Mouse (Mus musculus): ENCODE results near the gene Emc10.
A peak's percentile ranks its signal among the peaks of the same experiment; 100 is the strongest.

The Emc10 gene

GRCm38 (mm10) chr7:44495992-44496770 is at the start of gene Emc10, which contains the start of gene Fam71e1:
Emc10 (minus strand) TSS chr7:44496529.
Fam71e1 (plus strand) TSS chr7:44496581.
- peak; percentile 99 for DNase-seq (ENCODE audit: low spot score in 2 of 2)

- no peak for DNase-seq (ENCODE audit: low spot score in 2 of 2)
These were observed 46.7 kb upstream of the Emc10 start for GRCm38 (mm10) chr7:44543071-44543470.

GRCm38 (mm10) chr7:44542555-44542954 is 46.2 kb upstream of the Emc10 start:
- no peak for DNase-seq (ENCODE audit: low spot score in 2 of 2)

GRCm38 (mm10) chr7:44538756-44539624 is 42.7 kb upstream of the Emc10 start:
- no peak for DNase-seq (ENCODE audit: low spot score in 2 of 2)

- no peak for DNase-seq (ENCODE audit: low spot score in 2 of 2)
These were observed 41.2 kb upstream of the Emc10 start for GRCm38 (mm10) chr7:44537496-44537895.

- no peak for DNase-seq (ENCODE audit: low spot score in 2 of 2)
These were observed 40.7 kb upstream of the Emc10 start for GRCm38 (mm10) chr7:44537009-44537408.

- DNase-seq (ENCODE audit: low spot score in 2 of 2), result peak; percentile 45 to 59
These were observed 40.2 kb upstream of the Emc10 start for GRCm38 (mm10) chr7:44536590-44536968.

GRCm38 (mm10) chr7:44535657-44536589 is 39.6 kb upstream of the Emc10 start:
- no peak for DNase-seq (ENCODE audit: low spot score in 2 of 2)

GRCm38 (mm10) chr7:44534656-44535441 is 38.5 kb upstream of the Emc10 start:
- no peak for DNase-seq (ENCODE audit: low spot score in 2 of 2)

- no peak for DNase-seq (ENCODE audit: low spot score in 2 of 2)
These were observed 37.9 kb upstream of the Emc10 start for GRCm38 (mm10) chr7:44534242-44534641.

GRCm38 (mm10) chr7:44533746-44534045 is 37.4 kb upstream of the Emc10 start:
- no peak for DNase-seq (ENCODE audit: low spot score in 2 of 2)

- DNase-seq (ENCODE audit: low spot score in 2 of 2), result no peak
These were observed 36.8 kb upstream of the Emc10 start for GRCm38 (mm10) chr7:44532918-44533745.

GRCm38 (mm10) chr7:44531946-44532732 is 35.8 kb upstream of the Emc10 start, which contains the start of gene Spib:
Spib (minus strand) TSS chr7:44532071.
- no peak for DNase-seq (ENCODE audit: low spot score in 2 of 2)

- no peak for DNase-seq (ENCODE audit: low spot score in 2 of 2)
These were observed 34.9 kb upstream of the Emc10 start for GRCm38 (mm10) chr7:44531207-44531606.

- DNase-seq (ENCODE audit: low spot score in 2 of 2), result no peak
These were observed 34.2 kb upstream of the Emc10 start for GRCm38 (mm10) chr7:44530507-44530906.

- DNase-seq (ENCODE audit: low spot score in 2 of 2), result no peak
These were observed 33.2 kb upstream of the Emc10 start for GRCm38 (mm10) chr7:44529518-44529917.

GRCm38 (mm10) chr7:44527483-44528398 is 31.4 kb upstream of the Emc10 start:
- peak; percentile 69 to 76 for DNase-seq (ENCODE audit: low spot score in 2 of 2)
